In the genomic region with DNA sequence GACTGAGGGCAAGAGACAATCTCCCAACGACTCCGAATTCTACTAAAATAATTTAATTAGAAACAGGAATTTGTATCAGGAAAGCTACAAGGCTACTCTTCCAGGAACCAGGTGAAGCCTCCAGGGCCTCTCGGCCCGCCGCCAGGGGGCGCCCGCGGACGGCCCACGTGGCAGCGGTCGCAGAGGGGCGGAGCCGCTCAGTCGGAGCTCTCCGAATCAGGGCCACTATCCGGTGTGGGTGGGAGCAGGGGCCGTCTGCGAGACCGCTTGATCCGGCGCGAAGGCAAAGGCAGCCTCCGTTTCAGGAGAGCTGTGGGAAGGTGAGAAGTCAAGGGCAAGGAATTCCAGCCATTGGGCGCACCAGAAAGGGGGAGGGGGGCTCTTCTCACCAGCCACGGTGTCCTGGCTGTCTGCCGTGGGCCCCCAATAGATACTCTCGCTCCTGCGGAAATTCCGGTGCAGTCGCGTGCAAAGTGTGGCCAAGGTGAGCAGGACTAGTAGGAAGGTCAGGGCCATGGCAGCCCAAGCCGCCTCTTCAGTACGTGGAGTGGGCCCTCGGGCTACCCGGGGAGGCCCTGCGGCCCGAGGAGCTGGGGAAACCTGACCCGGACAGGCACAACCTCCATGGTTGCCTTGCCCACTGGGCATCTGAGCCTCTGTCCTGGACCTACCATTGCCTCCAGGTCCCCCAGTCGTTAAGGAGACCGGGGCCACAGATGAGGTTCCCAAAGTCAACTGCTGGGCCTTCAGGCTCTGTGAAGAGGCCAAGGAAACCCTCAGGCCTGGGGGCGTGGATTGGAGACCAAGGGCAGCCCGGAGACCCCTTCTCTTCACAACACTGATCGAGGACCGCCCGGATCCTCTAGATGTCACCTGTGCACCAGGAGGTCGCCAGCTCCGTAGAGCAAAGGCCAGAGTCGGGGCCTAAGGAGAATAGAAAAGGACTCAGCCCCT, we compare ENCODE assay signal across 8 mouse cellular contexts. TPM values are rescaled to one million over a fixed set of nuclear protein-coding genes. Genes with fewer than 3 reads are reported as not detected.
DNase-seq lines count a peak whose midpoint lies in the region; ATAC-seq and TF ChIP-seq lines count a peak whose summit lies in the region.

No protein-coding gene starts in this region.

- peak overlapping the region; percentile 34 for H3K4me3 ChIP-seq in intestine, embryonic 16.5 days (ENCODE audit: low read length)
- H3K4me3 ChIP-seq in liver, adult 2 months (ENCODE audit: insufficient read depth, low read depth, low read length): peak overlapping the region; percentile 56; the same call in 1 of the 2 replicates

- peaks cover 31% of the 10 kb centered on the region for H3K36me3 ChIP-seq in intestine, embryonic 16.5 days (ENCODE audit: control insufficient read depth, insufficient read depth, low read length)
- H3K36me3 ChIP-seq in liver, adult 2 months (ENCODE audit: control insufficient read depth, insufficient read depth, low read length): no peaks in the 10 kb centered on the region

- H3K79me2 ChIP-seq in liver, adult 2 months (ENCODE audit: control insufficient read depth, insufficient read depth, low read length): no peaks in the 10 kb centered on the region; the same call in 1 of the 2 replicates

- peak overlapping the region; percentile 72 for H3K4me2 ChIP-seq in intestine, embryonic 16.5 days (ENCODE audit: low read depth, low read length)

- peak; percentile 82 for TF ChIP-seq CTCF in liver, adult 2 months (IDR thresholded peaks at IDR 0.05; ENCODE audit: low read depth, low read length)

- 21% methylated on average over 49 of the region's 49 CpGs for WGBS in intestine, embryonic 16.5 days
- WGBS in liver, adult 2 months: 23% methylated on average over 49 of the region's 49 CpGs

- peak overlapping the region; percentile 61 for H3K27ac ChIP-seq in intestine, embryonic 16.5 days (ENCODE audit: low read length)
- no peak overlapping the region for H3K27ac ChIP-seq in liver, adult 2 months (replicated peaks; ENCODE audit: insufficient read depth, low read depth, low read length)

- no peak for TF ChIP-seq POLR2A in liver, adult 2 months (IDR thresholded peaks at IDR 0.05; ENCODE audit: extremely low read depth, insufficient read depth, low read length)

- peak; percentile 54 for DNase-seq in 3T3-L1 (ENCODE audit: low read depth, low spot score)
- DNase-seq in adrenal gland, adult 2 months: peak; percentile 89
- peak; percentile 85 for DNase-seq in embryo, embryonic 9.5 days (ENCODE audit: extremely low spot score)
- no peak for DNase-seq in liver, adult 2 months (ENCODE audit: extremely low read depth, low read depth, low spot score)
- peak; percentile 81 to 84 for DNase-seq in spleen, postnatal 36 days (ENCODE audit: low spot score in 2 of 2)

- peak overlapping the region; percentile 69 for H3K9ac ChIP-seq in intestine, embryonic 16.5 days (ENCODE audit: low read depth, low read length)
- H3K9ac ChIP-seq in liver, adult 2 months (ENCODE audit: low read depth, low read length): peak overlapping the region; percentile 67

- H3K4me1 ChIP-seq in intestine, embryonic 16.5 days (ENCODE audit: control insufficient read depth, insufficient read depth, low read length): peaks cover 36% of the 10 kb centered on the region
- H3K4me1 ChIP-seq in liver, adult 2 months (ENCODE audit: control insufficient read depth, insufficient read depth, low read length): peaks cover 8% of the 10 kb centered on the region; the same call in 1 of the 2 replicates

- H3K9me3 ChIP-seq in intestine, embryonic 16.5 days (ENCODE audit: control insufficient read depth, low read length): no peaks in the 10 kb centered on the region

- ATAC-seq in granulocyte monocyte progenitor cell, adult 5-6 weeks (replicated peaks; ENCODE audit: poor library complexity, severe bottlenecking): peak; percentile 72
- ATAC-seq in intestine, embryonic 16.5 days: peak; percentile 27
- peak; percentile 38 for ATAC-seq in monocyte, adult 5-6 weeks (replicated peaks; ENCODE audit: insufficient number of reproducible peaks, low FRiP score, low TSS enrichment, poor library complexity, severe bottlenecking)

- no peaks in the 10 kb centered on the region for H3K27me3 ChIP-seq in intestine, embryonic 16.5 days (replicated peaks; ENCODE audit: control insufficient read depth, insufficient read depth, low read length)
- H3K27me3 ChIP-seq in liver, adult 2 months (ENCODE audit: control insufficient read depth, insufficient read depth, low read length): no peaks in the 10 kb centered on the region

RNA-seq across cellular contexts. Expression of gene Abhd15, which starts 6.6 kb away (rescaled TPM):
- 10 to 100 TPM; 12.1 to 29.9 TPM for total RNA-seq in adrenal gland, adult 2 months (2021)
- polyA plus RNA-seq in adrenal gland, adult 2 months (2012; rRNA removed): 28.7 and 38.9 TPM in 2 replicates
- total RNA-seq in granulocyte monocyte progenitor cell, adult 5-6 weeks (2014; fragmentation: Nextera tagmentation): 3.4 and 9.6 TPM in 2 replicates
- 2.6 and 3.6 TPM in 2 replicates for total RNA-seq in granulocyte monocyte progenitor cell, adult 5-6 weeks (2017)
- polyA plus RNA-seq in intestine, embryonic 16.5 days (2015; fragmentation: Nextera tagmentation; extraction: Ambion mirVana): 4.0 and 4.7 TPM in 2 replicates
- total RNA-seq in liver, adult 2 months (2014; rRNA removed): 43.0 and 44.8 TPM in 2 replicates
- 32.7 and 55.6 TPM in 2 replicates for polyA plus RNA-seq in liver, adult 2 months (2012; rRNA removed)
- 3.7 to 13.8 TPM (median 7.7 TPM) in 3 replicates for total RNA-seq in monocyte, adult 5-6 weeks (2017)

RNA-seq across cellular contexts. Expression of gene Trp53i13, which starts 7.4 kb away (rescaled TPM):
- total RNA-seq in adrenal gland, adult 2 months (2021): 10 to 100 TPM in 1 of 2 experiments, 1 to 10 TPM in 1; 6.3 to 15.6 TPM
- 31.1 and 37.1 TPM in 2 replicates for polyA plus RNA-seq in adrenal gland, adult 2 months (2012; rRNA removed)
- total RNA-seq in granulocyte monocyte progenitor cell, adult 5-6 weeks (2014; fragmentation: Nextera tagmentation): 2.5 and 3.3 TPM in 2 replicates
- total RNA-seq in granulocyte monocyte progenitor cell, adult 5-6 weeks (2017): 1.8 and 2.8 TPM in 2 replicates
- polyA plus RNA-seq in intestine, embryonic 16.5 days (2015; fragmentation: Nextera tagmentation; extraction: Ambion mirVana): 24.1 and 24.3 TPM in 2 replicates
- 1.5 and 1.6 TPM in 2 replicates for total RNA-seq in liver, adult 2 months (2014; rRNA removed)
- polyA plus RNA-seq in liver, adult 2 months (2012; rRNA removed): 5.8 and 6.2 TPM in 2 replicates
- 0.68 TPM in 1 of 3 replicates, not detected in the others for total RNA-seq in monocyte, adult 5-6 weeks (2017)

RNA-seq across cellular contexts. Expression of gene Gm10392, which starts 10.7 kb away (rescaled TPM):
- total RNA-seq in adrenal gland, adult 2 months (2021): not detected
- 0.08 TPM in 1 of 2 replicates, not detected in the other for polyA plus RNA-seq in adrenal gland, adult 2 months (2012; rRNA removed)
- not detected in 2 replicates for total RNA-seq in granulocyte monocyte progenitor cell, adult 5-6 weeks (2014; fragmentation: Nextera tagmentation)
- 0.52 TPM in 1 of 2 replicates, not detected in the other for total RNA-seq in granulocyte monocyte progenitor cell, adult 5-6 weeks (2017)
- polyA plus RNA-seq in intestine, embryonic 16.5 days (2015; fragmentation: Nextera tagmentation; extraction: Ambion mirVana): 0.10 and 0.12 TPM in 2 replicates
- total RNA-seq in liver, adult 2 months (2014; rRNA removed): not detected in 2 replicates
- polyA plus RNA-seq in liver, adult 2 months (2012; rRNA removed): not detected in 2 replicates
- total RNA-seq in monocyte, adult 5-6 weeks (2017): not detected in 3 replicates

RNA-seq across cellular contexts. Expression of gene Git1, which starts 15.0 kb away (rescaled TPM):
- total RNA-seq in adrenal gland, adult 2 months (2021): 10 to 100 TPM; 42.1 to 48.8 TPM
- 69.5 and 72.1 TPM in 2 replicates for polyA plus RNA-seq in adrenal gland, adult 2 months (2012; rRNA removed)
- total RNA-seq in granulocyte monocyte progenitor cell, adult 5-6 weeks (2014; fragmentation: Nextera tagmentation): 33.6 and 47.7 TPM in 2 replicates
- 10.3 and 16.4 TPM in 2 replicates for total RNA-seq in granulocyte monocyte progenitor cell, adult 5-6 weeks (2017)
- 12.2 and 12.8 TPM in 2 replicates for polyA plus RNA-seq in intestine, embryonic 16.5 days (2015; fragmentation: Nextera tagmentation; extraction: Ambion mirVana)
- 2.8 and 4.4 TPM in 2 replicates for total RNA-seq in liver, adult 2 months (2014; rRNA removed)
- polyA plus RNA-seq in liver, adult 2 months (2012; rRNA removed): 8.9 and 11.2 TPM in 2 replicates
- 10.6 to 14.7 TPM (median 13.6 TPM) in 3 replicates for total RNA-seq in monocyte, adult 5-6 weeks (2017)

RNA-seq across cellular contexts. Expression of gene Ankrd13b, which starts 18.9 kb away (rescaled TPM):
- total RNA-seq in adrenal gland, adult 2 months (2021): 1 to 10 TPM; 6.0 to 7.3 TPM
- 24.7 and 27.8 TPM in 2 replicates for polyA plus RNA-seq in adrenal gland, adult 2 months (2012; rRNA removed)
- total RNA-seq in granulocyte monocyte progenitor cell, adult 5-6 weeks (2014; fragmentation: Nextera tagmentation): 14.9 and 20.0 TPM in 2 replicates
- total RNA-seq in granulocyte monocyte progenitor cell, adult 5-6 weeks (2017): 3.1 and 4.8 TPM in 2 replicates
- polyA plus RNA-seq in intestine, embryonic 16.5 days (2015; fragmentation: Nextera tagmentation; extraction: Ambion mirVana): 1.6 and 1.7 TPM in 2 replicates
- 0.37 and 0.67 TPM in 2 replicates for total RNA-seq in liver, adult 2 months (2014; rRNA removed)
- 4.8 and 8.0 TPM in 2 replicates for polyA plus RNA-seq in liver, adult 2 months (2012; rRNA removed)
- 0.58 TPM in 1 of 3 replicates, not detected in the others for total RNA-seq in monocyte, adult 5-6 weeks (2017)
